Mouse (Mus musculus) kidney, embryonic 16.5 days (tissue): Measurements from ENCODE around the gene Arhgap30. TPM values are rescaled to one million over a fixed set of nuclear protein-coding genes. Genes with fewer than 3 reads are reported as not detected.

Experiments
- ATAC-seq: fragments of 200-750 bp; cut with Nextera tagmentation; 2 replicates; pipeline ENCODE4 v1.8.0; 2017; ENCODE audit warnings: moderate TSS enrichment; ENCODE audit not compliant: low FRiP score, low TSS enrichment
- H3K27ac ChIP-seq: fragments of 300-500 bp; sonication (generic); 2 replicates; pipeline ENCODE4 v1.5.1; 2014; ENCODE audit warnings: low read length
- H3K27me3 ChIP-seq: fragments of 300-500 bp; sonication (generic); 2 replicates; pipeline ENCODE4 v1.6.1; 2014; ENCODE audit warnings: low read length, control low read depth, mixed read lengths; ENCODE audit not compliant: insufficient read depth
- H3K36me3 ChIP-seq: fragments of 300-500 bp; sonication (generic); 2 replicates; pipeline ENCODE4 v1.6.1; 2014; ENCODE audit warnings: low read length, control low read depth, mixed read lengths; ENCODE audit not compliant: insufficient read depth
- H3K4me1 ChIP-seq: fragments of 300-500 bp; sonication (generic); 2 replicates; pipeline ENCODE4 v1.6.1; 2014; ENCODE audit warnings: low read length, control low read depth, mixed read lengths; ENCODE audit not compliant: insufficient read depth
- H3K4me2 ChIP-seq: fragments of 300-500 bp; sonication (generic); replicated peaks from 2 replicates; pipeline ENCODE4 v1.6.1; 2014; ENCODE audit warnings: low read depth, low read length
- H3K4me3 ChIP-seq: fragments of 300-500 bp; sonication (generic); 2 replicates; pipeline ENCODE4 v1.5.1; 2014; ENCODE audit warnings: mild to moderate bottlenecking, low read length
- H3K9ac ChIP-seq: fragments of 300-500 bp; sonication (generic); replicated peaks from 2 replicates; pipeline ENCODE4 v1.6.1; 2014; ENCODE audit warnings: low read length
- H3K9me3 ChIP-seq: fragments of 300-500 bp; sonication (generic); 2 replicates; pipeline ENCODE4 v1.6.1; 2016; ENCODE audit warnings: low read length, control low read depth
- WGBS: fragments of 180-500 bp; shearing (Covaris S2); extraction: QIAGEN DNeasy Blood & Tissue Kit; methylation state at CpG from one replicate; pipeline ENCODE4 v1.1.7; 2014; 5-methylcytosine and 5-hydroxymethylcytosine counted together
- polyA plus RNA-seq: library from polyadenylated mRNA; unstranded; fragments of >200 nt; fragmentation: Nextera tagmentation; extraction: Ambion mirVana; gene quantifications from 2 replicates; pipeline ENCODE4 v1.2.1, GENCODE M21; 2015

Arhgap30 gene
- polyA plus RNA-seq, 1 experiment from 2014 or later: 1.6 TPM

DNA sequence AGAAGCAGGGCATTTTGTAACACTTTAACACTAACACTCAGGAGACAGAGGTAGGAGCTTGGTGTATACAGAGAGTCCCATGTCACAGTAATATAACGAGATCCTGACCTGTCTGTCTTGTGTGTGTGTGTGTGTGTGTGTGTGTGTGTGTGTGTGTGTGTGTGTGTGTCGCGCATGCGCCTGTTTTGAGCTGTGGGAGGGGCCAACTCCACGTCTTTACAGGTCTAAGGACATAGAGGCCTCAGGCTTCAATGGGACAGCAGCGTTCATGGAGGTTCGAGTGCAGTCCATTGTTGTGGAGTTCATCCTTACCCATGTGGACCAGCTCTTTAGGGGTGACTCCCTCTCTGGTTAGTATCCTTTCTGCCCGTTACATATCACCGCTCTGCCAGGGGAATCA, 14.2 kb downstream of the Arhgap30 start:
- Histone ChIP-seq H3K9ac (no peak overlapping the region), H3K27ac (no peak overlapping the region), H3K9me3 (no peaks in the 10 kb centered on the region), H3K4me2 (no peak overlapping the region), H3K4me3 (no peak overlapping the region), H3K36me3 (no peaks in the 10 kb centered on the region), H3K4me1 (no peaks in the 10 kb centered on the region), H3K27me3 (no peaks in the 10 kb centered on the region)
- ATAC-seq: no peak
- WGBS: 73% methylated on average over 9 of the region's 9 CpGs

DNA sequence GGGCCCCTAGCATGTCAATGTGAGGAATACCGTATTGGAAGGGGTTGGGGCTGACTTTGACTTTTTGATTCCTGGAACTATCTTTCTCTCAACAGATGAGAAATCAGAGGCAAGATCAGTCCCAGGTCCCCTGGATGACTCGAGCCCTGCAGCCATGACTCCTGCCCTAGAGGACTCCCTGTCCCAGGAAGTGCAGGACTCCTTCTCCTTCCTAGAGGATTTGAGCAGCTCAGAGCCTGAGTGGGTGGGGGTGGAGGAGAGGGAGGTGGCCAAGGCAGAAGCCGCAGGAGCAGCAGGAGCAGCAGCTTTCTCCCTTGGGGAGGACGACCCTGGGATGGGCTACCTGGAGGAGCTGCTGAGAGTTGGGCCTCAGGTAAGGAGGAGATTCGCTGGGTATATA, 18.5 kb downstream of the Arhgap30 start:
- no peak overlapping the region for H3K9ac ChIP-seq
- H3K36me3 ChIP-seq: no peaks in the 10 kb centered on the region
- H3K4me2 ChIP-seq: no peak overlapping the region
- H3K27me3 ChIP-seq: no peaks in the 10 kb centered on the region; the same call in 1 of the 2 replicates
- 69% methylated on average over 5 of the region's 5 CpGs for WGBS
- peaks cover under 1% of the 10 kb centered on the region; the same call in 1 of the 2 replicates for H3K4me1 ChIP-seq
- H3K4me3 ChIP-seq: no peak overlapping the region
- H3K9me3 ChIP-seq: no peaks in the 10 kb centered on the region
- ATAC-seq: no peak
- H3K27ac ChIP-seq: no peak overlapping the region

DNA sequence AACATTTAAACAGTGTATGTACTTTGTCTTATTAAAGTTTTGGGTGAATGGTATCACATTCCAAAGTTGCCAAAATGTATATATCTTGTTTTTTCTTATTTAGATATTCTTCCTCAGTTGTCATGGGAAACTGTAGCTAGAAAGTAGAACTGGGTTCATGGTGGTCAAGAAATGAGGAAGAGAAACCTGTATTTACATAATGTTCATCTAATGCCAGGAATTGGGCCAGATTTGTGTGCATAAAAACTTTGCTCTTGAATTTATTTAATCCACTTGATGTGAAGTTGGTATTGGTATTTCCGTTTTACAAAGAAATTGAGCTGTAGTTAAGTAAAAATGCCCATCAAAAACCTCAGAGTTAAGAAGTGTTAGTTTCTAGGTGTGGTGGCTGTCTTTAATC, 21.5 kb downstream of the Arhgap30 start:
- Histone ChIP-seq H3K9me3 (no peaks in the 10 kb centered on the region), H3K27me3 (no peaks in the 10 kb centered on the region; the same call in 1 of the 2 replicates), H3K4me3 (no peak overlapping the region), H3K4me1 (peaks cover 11% of the 10 kb centered on the region), H3K4me2 (no peak overlapping the region), H3K27ac (no peak overlapping the region), H3K9ac (no peak overlapping the region), H3K36me3 (peaks cover 2% of the 10 kb centered on the region; the same call in 1 of the 2 replicates)
- 86% methylated on average over 1 of the region's 1 CpGs for WGBS
- ATAC-seq: no peak

- H3K4me3 ChIP-seq: peak within 1 kb of the TSS; percentile 97
- peak within 1 kb of the TSS; percentile 67 for H3K4me2 ChIP-seq
- H3K9me3 ChIP-seq: no peaks in the 10 kb centered on the region
- ATAC-seq: peak; percentile 98
- H3K36me3 ChIP-seq: peaks cover 10% of the 10 kb centered on the region; the same call in 1 of the 2 replicates
- H3K27me3 ChIP-seq: no peaks in the 10 kb centered on the region; the same call in 1 of the 2 replicates
- peak within 1 kb of the TSS; percentile 97 for H3K27ac ChIP-seq
- peak within 1 kb of the TSS; percentile 98 for H3K9ac ChIP-seq
- peaks cover 11% of the 10 kb centered on the region for H3K4me1 ChIP-seq
- WGBS: under 1% methylated on average over 36 of the region's 36 CpGs
Measured at GRCm38 (mm10) chr1:171410947-171411484, 22.3 kb downstream of the Arhgap30 start, which contains the start of gene Usf1. Gene Usf1 (plus strand): TSS chr1:171411313.

DNA sequence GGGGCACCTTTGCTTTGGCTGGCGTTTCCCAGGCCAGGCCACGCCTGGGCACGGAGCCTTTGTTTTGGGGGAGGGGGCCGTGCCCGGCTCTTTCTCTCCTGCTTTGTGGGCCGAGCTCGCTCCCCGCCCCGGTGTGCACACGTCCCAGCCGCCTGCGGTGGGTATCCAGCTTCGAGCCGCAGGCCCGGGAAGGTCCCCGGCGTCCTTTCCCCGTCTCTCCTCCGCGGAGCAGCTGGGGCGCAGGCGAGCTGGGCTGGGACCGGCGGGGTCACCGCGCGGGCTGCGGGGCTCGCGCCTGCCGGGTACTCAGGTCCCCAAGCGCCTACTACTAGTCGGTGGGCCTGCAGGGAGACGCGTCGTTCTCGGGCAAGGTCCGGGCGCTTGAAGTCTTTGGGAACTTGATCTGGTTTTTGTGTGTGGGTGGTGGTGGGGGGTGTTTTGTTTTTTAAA, 22.8 kb downstream of the Arhgap30 start:
- peaks cover 15% of the 10 kb centered on the region for H3K36me3 ChIP-seq
- H3K4me2 ChIP-seq: peak overlapping the region; percentile 67
- peak; percentile 79 for ATAC-seq
- 0% methylated on average over 39 of the region's 39 CpGs for WGBS
- peak overlapping the region; percentile 97 for H3K27ac ChIP-seq
- H3K27me3 ChIP-seq: no peaks in the 10 kb centered on the region; the same call in 1 of the 2 replicates
- peaks cover 11% of the 10 kb centered on the region for H3K4me1 ChIP-seq
- H3K9ac ChIP-seq: peak overlapping the region; percentile 98
- peak overlapping the region; percentile 97 for H3K4me3 ChIP-seq
- H3K9me3 ChIP-seq: no peaks in the 10 kb centered on the region

DNA sequence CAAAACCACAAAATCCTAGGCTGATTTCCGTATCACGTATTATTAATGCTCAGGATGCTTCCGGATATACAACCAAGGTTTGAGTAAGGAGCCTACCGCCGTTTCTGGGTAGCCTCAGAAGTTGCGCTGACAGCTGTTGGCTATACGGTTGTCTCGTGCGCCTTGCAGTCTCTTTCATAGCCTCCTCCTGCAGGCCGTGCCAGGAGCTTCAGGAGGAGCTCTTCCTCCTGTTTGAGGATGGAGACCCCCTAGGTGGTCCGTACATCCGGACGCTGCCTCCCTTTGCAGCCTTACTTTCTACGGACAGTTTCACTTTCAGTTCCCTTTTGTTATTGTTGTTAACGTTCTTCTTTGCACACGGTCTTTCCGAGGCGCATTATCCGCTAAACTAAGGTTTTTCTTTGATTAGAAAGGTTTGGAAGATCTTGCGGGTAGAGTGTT, 23.3 kb downstream of the Arhgap30 start:
- H3K4me2 ChIP-seq: peak overlapping the region; percentile 67
- peak overlapping the region; percentile 98 for H3K9ac ChIP-seq
- no peaks in the 10 kb centered on the region; the same call in 1 of the 2 replicates for H3K27me3 ChIP-seq
- H3K36me3 ChIP-seq: peaks cover 20% of the 10 kb centered on the region
- H3K4me3 ChIP-seq: peak overlapping the region; percentile 97
- under 1% methylated on average over 20 of the region's 20 CpGs for WGBS
- ATAC-seq: peak; percentile 44; the same call in 1 of the 2 replicates
- H3K27ac ChIP-seq: peak overlapping the region; percentile 97
- H3K4me1 ChIP-seq: peaks cover 11% of the 10 kb centered on the region
- H3K9me3 ChIP-seq: no peaks in the 10 kb centered on the region

DNA sequence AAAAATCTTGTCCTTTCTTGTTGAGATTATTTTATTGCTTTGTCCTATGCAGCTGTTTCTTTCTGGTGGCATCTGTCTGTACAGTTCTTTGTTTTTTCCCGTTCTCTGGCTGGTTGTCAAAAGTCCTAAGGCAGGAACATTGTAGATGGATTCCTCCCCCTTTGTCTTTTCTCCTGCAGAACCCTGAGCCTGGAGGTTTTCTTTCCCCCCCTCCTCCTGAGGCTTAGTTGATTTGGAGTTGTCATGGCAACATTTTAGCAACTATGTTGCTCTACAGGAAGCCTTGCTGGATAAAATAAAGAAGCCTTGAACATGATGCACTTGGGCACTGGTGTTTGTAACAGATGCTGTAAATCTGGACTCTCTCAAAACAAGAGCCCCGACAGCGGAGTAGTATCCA, 23.7 kb downstream of the Arhgap30 start:
- H3K4me3 ChIP-seq: peak overlapping the region; percentile 97
- H3K9ac ChIP-seq: peak overlapping the region; percentile 98

DNA sequence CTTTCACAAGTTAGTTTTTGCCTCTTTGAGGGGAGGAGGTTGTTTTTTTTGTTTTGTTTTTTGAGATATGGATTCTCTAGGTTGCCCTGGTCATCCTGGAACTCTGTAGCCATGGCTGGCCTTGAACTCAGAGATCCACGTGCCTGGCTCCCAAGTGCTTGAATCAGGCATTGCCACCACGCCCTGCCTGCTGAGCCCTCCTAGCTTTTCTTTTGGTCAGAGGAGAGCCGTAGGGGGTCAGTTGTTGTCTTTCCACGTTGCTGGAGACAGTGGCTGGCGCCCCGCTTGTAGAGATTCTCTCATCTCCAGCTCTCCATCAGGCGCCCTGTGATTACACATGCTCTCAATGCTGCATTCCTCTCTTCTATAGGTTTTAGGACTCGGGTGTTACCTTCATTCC, 24.9 kb downstream of the Arhgap30 start:
- peaks cover 34% of the 10 kb centered on the region for H3K36me3 ChIP-seq
- H3K9ac ChIP-seq: no peak overlapping the region
- H3K4me1 ChIP-seq: peaks cover 11% of the 10 kb centered on the region
- no peaks in the 10 kb centered on the region for H3K9me3 ChIP-seq
- H3K4me2 ChIP-seq: no peak overlapping the region
- no peak for ATAC-seq
- no peak overlapping the region for H3K4me3 ChIP-seq
- H3K27ac ChIP-seq: no peak overlapping the region
- H3K27me3 ChIP-seq: no peaks in the 10 kb centered on the region; the same call in 1 of the 2 replicates
- 80% methylated on average over 8 of the region's 8 CpGs for WGBS

More for the DNA sequence above, 23.7 kb downstream of the Arhgap30 start:
- Histone ChIP-seq H3K9me3 (no peaks in the 10 kb centered on the region), H3K27me3 (no peaks in the 10 kb centered on the region; the same call in 1 of the 2 replicates), H3K36me3 (peaks cover 24% of the 10 kb centered on the region), H3K27ac (peak overlapping the region; percentile 97), H3K4me1 (peaks cover 11% of the 10 kb centered on the region), H3K4me2 (peak overlapping the region; percentile 67)
- 23% methylated on average over 3 of the region's 3 CpGs for WGBS
- no peak for ATAC-seq

DNA sequence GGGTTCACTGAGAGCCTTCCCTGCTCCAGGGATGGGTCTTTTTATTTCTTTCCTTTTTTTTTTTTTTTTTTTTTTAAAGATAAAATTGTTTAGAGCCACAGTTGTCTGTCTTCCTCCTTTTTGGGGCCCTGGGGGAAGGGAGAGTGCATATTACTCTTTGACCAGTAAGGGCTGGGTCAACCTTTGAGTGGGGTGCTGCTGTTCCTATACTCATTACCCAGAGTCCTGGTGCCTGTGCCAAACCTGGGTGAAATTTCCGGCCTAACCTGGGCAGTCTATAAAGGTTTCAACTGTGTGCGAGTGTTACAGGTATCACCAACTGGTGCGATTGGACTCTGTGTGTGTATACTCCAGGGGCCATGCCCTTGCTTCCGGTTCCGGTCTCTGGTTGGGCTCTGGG, 29.9 kb downstream of the Arhgap30 start, which contains the start of gene Tstd1:
Gene Tstd1, plus strand, starts transcription at position 213 of the 400 bp plus-strand sequence.
- H3K27me3 ChIP-seq: no peaks in the 10 kb centered on the region
- H3K9ac ChIP-seq: no peak within 1 kb of the TSS
- H3K36me3 ChIP-seq: peaks cover 50% of the 10 kb centered on the region
- H3K4me1 ChIP-seq: no peaks in the 10 kb centered on the region
- H3K4me3 ChIP-seq: no peak within 1 kb of the TSS
- no peak within 1 kb of the TSS for H3K27ac ChIP-seq
- WGBS: 84% methylated on average over 5 of the region's 5 CpGs
- no peak for ATAC-seq
- no peak within 1 kb of the TSS for H3K4me2 ChIP-seq
- no peaks in the 10 kb centered on the region for H3K9me3 ChIP-seq

DNA sequence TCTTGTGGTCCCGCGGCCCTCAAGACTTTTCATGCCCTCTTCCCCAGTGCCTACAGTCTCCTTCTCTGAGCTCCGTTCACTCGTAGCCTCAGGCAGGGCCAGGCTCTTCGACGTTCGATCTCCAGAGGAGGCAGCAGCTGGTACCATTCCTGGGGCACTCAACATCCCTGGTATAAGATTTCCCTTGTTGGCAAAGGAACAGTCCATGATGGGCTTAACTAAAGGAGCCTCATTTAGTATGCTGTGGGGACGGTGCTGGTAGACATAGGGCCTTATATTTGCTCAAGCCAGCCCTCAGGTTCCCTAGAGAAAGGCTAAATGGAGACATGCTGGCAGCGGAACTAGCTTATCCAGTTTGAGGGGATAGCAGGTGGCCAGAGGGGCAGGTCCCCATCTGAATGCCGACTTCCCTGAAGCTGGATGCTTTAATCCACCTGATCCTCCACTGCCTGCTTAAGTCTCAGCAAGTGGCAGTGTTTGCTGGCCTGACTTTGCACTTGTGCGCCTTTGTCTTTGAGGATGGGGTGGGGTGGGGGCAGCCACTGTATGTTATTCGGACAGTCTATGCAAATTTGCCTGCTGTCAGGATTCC, 30.6 kb downstream of the Arhgap30 start:
- no peak overlapping the region for H3K4me2 ChIP-seq
- H3K4me1 ChIP-seq: no peaks in the 10 kb centered on the region
- no peaks in the 10 kb centered on the region for H3K9me3 ChIP-seq
- no peak overlapping the region for H3K27ac ChIP-seq
- ATAC-seq: no peak
- no peak overlapping the region for H3K9ac ChIP-seq
- WGBS: 72% methylated on average over 12 of the region's 12 CpGs
- peaks cover 50% of the 10 kb centered on the region for H3K36me3 ChIP-seq
- no peaks in the 10 kb centered on the region for H3K27me3 ChIP-seq
- H3K4me3 ChIP-seq: no peak overlapping the region
